Mouse (Mus musculus) lung, adult 2 months (tissue): ENCODE data around the gene Ascc2.

Source experiments
- CTCF ChIP-seq: fragments of 200-500 bp; IDR thresholded peaks from 2 replicates; pipeline ENCODE4 v1.5.1; 2011; ENCODE audit warnings: mild to moderate bottlenecking, low read length, control low read depth; ENCODE audit not compliant: insufficient read depth
- POLR2A ChIP-seq: fragments of 200-500 bp; IDR thresholded peaks from 2 replicates; pipeline ENCODE4 v1.6.1; 2011; ENCODE audit warnings: low read depth, mild to moderate bottlenecking, control low read depth, low read length, borderline replicate concordance; ENCODE audit errors: extremely low read depth

- TF ChIP-seq CTCF (peak; percentile 24; the same call in 1 of the 2 replicates), POLR2A (no peak)
These were observed 59.8 kb downstream of the Ascc2 start for GRCm38 (mm10) chr11:4697043-4697983.
